8 mouse cellular contexts compared by ENCODE assay signal in the genomic region with DNA sequence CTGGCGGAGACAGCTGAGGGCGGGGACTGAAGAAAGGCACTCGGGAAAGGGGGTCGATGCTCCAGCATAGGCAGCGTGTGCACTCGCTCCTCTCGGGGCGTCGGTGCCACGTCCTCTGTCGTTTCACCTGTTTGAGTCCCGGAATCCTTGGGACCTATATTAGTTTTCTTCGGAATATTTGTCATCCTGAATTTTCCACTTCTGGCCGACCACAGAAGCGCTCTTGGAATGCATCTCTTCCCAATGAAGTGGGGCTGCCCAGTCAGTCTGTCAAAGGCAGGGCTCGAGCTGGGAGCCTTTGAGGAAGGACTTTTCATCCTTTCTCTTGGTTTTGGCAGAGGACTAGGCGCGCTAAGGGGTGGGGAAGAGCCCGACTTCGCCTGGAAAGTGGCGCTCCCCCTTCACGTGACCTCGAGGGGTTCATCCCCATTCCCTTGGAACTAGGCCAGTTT. TPM values are rescaled to one million over a fixed set of nuclear protein-coding genes. Genes with fewer than 3 reads are reported as not detected.
DNase-seq lines count a peak whose midpoint lies in the region; ATAC-seq lines count a peak whose summit lies in the region.

No protein-coding gene starts in this region.

- ATAC-seq in heart, embryonic 14.5 days (ENCODE audit: insufficient number of reproducible peaks, insufficient read depth, low FRiP score, low read depth): no peak
- ATAC-seq in midbrain, embryonic 11.5 days (ENCODE audit: low FRiP score): no peak

- peak overlapping the region; percentile 83 for H3K9ac ChIP-seq in heart, embryonic 14.5 days (ENCODE audit: low read length)
- H3K9ac ChIP-seq in midbrain, embryonic 11.5 days (ENCODE audit: low read length): no peak overlapping the region; the same call in 1 of the 2 replicates

- no peaks in the 10 kb centered on the region for H3K27me3 ChIP-seq in heart, embryonic 14.5 days (ENCODE audit: control insufficient read depth, insufficient read depth, low read length)
- peaks cover 41% of the 10 kb centered on the region for H3K27me3 ChIP-seq in midbrain, embryonic 11.5 days (ENCODE audit: control insufficient read depth, insufficient read depth, low read length)

- 8% methylated on average over 23 of the region's 23 CpGs for WGBS in heart, embryonic 14.5 days
- WGBS in midbrain, embryonic 11.5 days: 1% methylated on average over 23 of the region's 23 CpGs

- no peaks in the 10 kb centered on the region for H3K9me3 ChIP-seq in heart, embryonic 14.5 days (ENCODE audit: control insufficient read depth, low read length)
- no peaks in the 10 kb centered on the region for H3K9me3 ChIP-seq in midbrain, embryonic 11.5 days (ENCODE audit: control insufficient read depth, low read length)

- peak overlapping the region; percentile 45 to 69 for H3K4me3 ChIP-seq in heart, embryonic 14.5 days (ENCODE audit: control insufficient read depth in 1 of 2, insufficient read depth in 1 of 2, low read depth in 1 of 2, low read length in 2 of 2)
- peak overlapping the region; percentile 55 for H3K4me3 ChIP-seq in midbrain, embryonic 11.5 days (ENCODE audit: low read depth, low read length)

- peak overlapping the region; percentile 81 for H3K4me2 ChIP-seq in heart, embryonic 14.5 days (ENCODE audit: low read length)
- peak overlapping the region; percentile 97 for H3K4me2 ChIP-seq in midbrain, embryonic 11.5 days

- H3K4me1 ChIP-seq in heart, embryonic 14.5 days (ENCODE audit: control insufficient read depth in 2 of 2, insufficient read depth in 2 of 2, low read length in 2 of 2): peaks cover 9 to 10% of the 10 kb centered on the region in 2 experiments; a peak in 1 of 4 replicates
- H3K4me1 ChIP-seq in midbrain, embryonic 11.5 days (ENCODE audit: control insufficient read depth, insufficient read depth, low read length): peaks cover 19% of the 10 kb centered on the region

- no peaks in the 10 kb centered on the region for H3K36me3 ChIP-seq in heart, embryonic 14.5 days (ENCODE audit: control insufficient read depth, insufficient read depth, low read length)
- H3K36me3 ChIP-seq in midbrain, embryonic 11.5 days (ENCODE audit: control insufficient read depth, insufficient read depth, low read length): no peaks in the 10 kb centered on the region

- DNase-seq in gastrocnemius, adult 18-20 months (ENCODE audit: low spot score): peak; percentile 32
- no peak for DNase-seq in gastrocnemius, postnatal 25 days
- peak; percentile 20 for DNase-seq in embryo, embryonic 9.5 days (ENCODE audit: extremely low spot score)
- peak; percentile 22 for DNase-seq in kidney, postnatal 14 days
- DNase-seq in midbrain, embryonic 11.5 days (ENCODE audit: low spot score, missing footprints): peak; percentile 91
- no peak for DNase-seq in frontal cortex, postnatal 36 days (ENCODE audit: low spot score in 2 of 2)
- no peak for DNase-seq in left cerebral cortex, adult 9 months (ENCODE audit: low spot score in 2 of 2)

- H3K27ac ChIP-seq in heart, embryonic 14.5 days (replicated peaks in 1 of 2; ENCODE audit: control insufficient read depth in 1 of 2, insufficient read depth in 1 of 2, low read depth in 2 of 2, low read length in 2 of 2): peak overlapping the region in 1 of 2 experiments; percentile 94; a peak in 2 of 4 replicates
- no peak overlapping the region for H3K27ac ChIP-seq in midbrain, embryonic 11.5 days (ENCODE audit: low read depth, low read length)

RNA-seq across cellular contexts. Expression of gene Klf4, which starts 1.6 kb away (rescaled TPM):
- total RNA-seq in gastrocnemius, adult 18-20 months (2021): 10 to 100 TPM; 16.0 to 46.3 TPM
- 10 to 100 TPM; 11.6 to 17.0 TPM for total RNA-seq in gastrocnemius, postnatal 25 days (2021)
- polyA plus RNA-seq in heart, embryonic 14.5 days (2014; fragmentation: Nextera tagmentation; extraction: Ambion mirVana): 4.0 and 4.2 TPM in 2 replicates
- 1.7 and 1.9 TPM in 2 replicates for polyA plus RNA-seq in midbrain, embryonic 11.5 days (2014; fragmentation: Nextera tagmentation; extraction: Ambion mirVana)

Comparison
In these comparisons a context has a peak if more than half of its experiments do, and no peak if none do; other contexts are left out.
1. DNase-seq: peak in gastrocnemius, adult 18-20 months (single experiment), embryo, embryonic 9.5 days (single experiment), kidney, postnatal 14 days (single experiment) and midbrain, embryonic 11.5 days (single experiment); none in gastrocnemius, postnatal 25 days (single experiment), frontal cortex, postnatal 36 days (0 of 2) and left cerebral cortex, adult 9 months (0 of 2).